Mouse (Mus musculus): ENCODE measurements around the gene Mob3b.

Mob3b gene

DNA sequence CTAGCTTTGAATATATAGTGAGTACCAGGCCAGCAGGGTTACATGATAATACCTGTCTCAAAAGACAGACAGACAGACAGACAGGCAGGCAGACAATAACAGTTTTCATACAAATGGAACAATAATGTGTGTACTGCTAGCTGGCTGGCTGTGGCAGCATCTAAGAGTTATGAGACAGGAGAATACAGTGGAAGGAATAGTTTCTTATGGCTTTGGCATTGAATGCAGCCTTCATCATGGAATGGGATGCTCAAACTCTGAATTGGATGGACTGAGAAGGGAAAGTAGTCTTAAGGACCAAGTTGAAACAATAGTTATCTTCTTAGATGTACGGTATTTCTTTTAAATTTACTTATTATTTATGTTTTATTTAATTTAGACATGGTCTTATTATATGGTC, 258.0 kb downstream of the Mob3b start:
- no peak for DNase-seq (ENCODE audit: low spot score in 2 of 2)

Measured in urinary bladder, postnatal 4 days (tissue).